In the genomic region with DNA sequence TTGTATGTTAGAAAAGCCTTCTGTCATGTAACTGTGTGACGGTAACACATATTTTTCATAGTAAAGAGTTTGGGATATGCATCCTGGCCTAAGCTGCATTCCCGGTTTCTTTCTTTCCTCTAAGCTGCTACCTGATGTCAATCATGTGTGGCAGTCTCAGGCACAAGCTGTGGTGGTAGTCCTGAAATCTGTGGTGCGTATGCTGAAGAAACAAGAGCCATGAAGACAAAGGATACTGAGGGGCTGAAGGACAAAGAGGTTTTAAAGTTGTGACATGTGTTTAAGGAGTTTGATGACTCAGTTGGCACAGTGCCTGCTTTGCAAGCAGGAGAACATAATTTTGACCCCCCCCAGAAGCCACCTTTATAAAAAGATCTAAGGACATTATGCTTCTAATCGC, we compare ENCODE assay signal across 25 mouse cellular contexts.
DNase-seq lines count a peak whose midpoint lies in the region; ATAC-seq and TF ChIP-seq lines count a peak whose summit lies in the region.
"Had no signal": no experiment of that assay in that cellular context is flagged by ENCODE, and none has a peak within 500 bp of the region (broad histone marks: within the 10 kb centered on the region; RNA-seq: fewer than 3 reads in every experiment).

No protein-coding gene starts in this region.

- no peak for TF ChIP-seq POLR2A in brain, embryonic 14.5 days (IDR thresholded peaks at IDR 0.05; ENCODE audit: borderline replicate concordance, extremely low read depth, insufficient read depth, insufficient read length, poor library complexity, severe bottlenecking)

- TF ChIP-seq CTCF in gastrocnemius, adult 2 months (IDR thresholded peaks at IDR 0.05) = no peak
- TF ChIP-seq CTCF in layer of hippocampus, adult 2 months (conservative IDR thresholded peaks at IDR 0.05) = no peak
- TF ChIP-seq CTCF in brain, embryonic 14.5 days (IDR thresholded peaks at IDR 0.05; ENCODE audit: borderline replicate concordance, extremely low read depth, insufficient read depth, insufficient read length) = no peak

- no peaks in the 10 kb centered on the region for H3K36me3 ChIP-seq in forebrain, embryonic 16.5 days (ENCODE audit: control insufficient read depth, insufficient read depth)
- H3K36me3 ChIP-seq: limb, embryonic 15.5 days; lung, embryonic 15.5 days; midbrain, embryonic 10.5 days; neural tube, embryonic 15.5 days had no signal

- H3K9ac ChIP-seq in forebrain, embryonic 16.5 days (replicated peaks; ENCODE audit: low read depth, low read length) = no peak overlapping the region
- H3K9ac ChIP-seq: limb, embryonic 15.5 days; liver, embryonic 14.5 days; lung, embryonic 15.5 days; neural tube, embryonic 15.5 days had no signal

- peak overlapping the region; percentile 25; the same call in 1 of the 2 replicates for H3K27ac ChIP-seq in gastrocnemius, adult 2 months
- peak overlapping the region; percentile 84 for H3K27ac ChIP-seq in layer of hippocampus, adult 2 months
- peak overlapping the region; percentile 64; the same call in 1 of the 2 replicates for H3K27ac ChIP-seq in forebrain, embryonic 16.5 days (ENCODE audit: low read length)
- H3K27ac ChIP-seq: liver, embryonic 14.5 days had no signal

- no peak overlapping the region for H3K4me3 ChIP-seq in gastrocnemius, adult 2 months
- no peak overlapping the region for H3K4me3 ChIP-seq in layer of hippocampus, adult 2 months
- no peak overlapping the region for H3K4me3 ChIP-seq in forebrain, embryonic 16.5 days (replicated peaks; ENCODE audit: low read length)
- H3K4me3 ChIP-seq: left cerebral cortex, adult 2 months; limb, embryonic 15.5 days; lung, embryonic 15.5 days; midbrain, embryonic 10.5 days; myocyte; neural tube, embryonic 15.5 days had no signal

- peaks cover 17% of the 10 kb centered on the region for H3K4me1 ChIP-seq in forebrain, embryonic 16.5 days (replicated peaks; ENCODE audit: control insufficient read depth, insufficient read depth, low read length)

- H3K4me2 ChIP-seq in forebrain, embryonic 16.5 days (ENCODE audit: low read length) = no peak overlapping the region
- H3K4me2 ChIP-seq: heart, embryonic 11.5 days; limb, embryonic 15.5 days had no signal

- no peak for DNase-seq in gastrocnemius, adult 2 months
- no peak for DNase-seq in gastrocnemius, postnatal 36 days
- DNase-seq in layer of hippocampus, adult 2 months (ENCODE audit: low spot score in 2 of 2) = no peak
- no peak for DNase-seq in layer of hippocampus, postnatal 14 days (ENCODE audit: low spot score in 2 of 2)
- peak; percentile 65 for DNase-seq in brain, embryonic 14.5 days (ENCODE audit: low read depth)
- no peak for DNase-seq in layer of hippocampus, adult 8-10 months (ENCODE audit: low spot score in 2 of 2)
- DNase-seq: adrenal gland, postnatal 10 days; cerebellum, adult 9-10 months; heart, postnatal 10 days; kidney, adult 18-20 months; kidney, postnatal 36 days; layer of hippocampus, adult 9-11 months; right cerebral cortex, adult 18-20 months; right cerebral cortex, postnatal 4 days; thymus, adult 18-20 months; thymus, postnatal 36 days had no signal

- H3K9me3 ChIP-seq in forebrain, embryonic 16.5 days (ENCODE audit: control insufficient read depth, low read length) = peaks cover 3% of the 10 kb centered on the region; the same call in 1 of the 2 replicates
- H3K9me3 ChIP-seq: limb, embryonic 15.5 days; lung, embryonic 15.5 days; midbrain, embryonic 10.5 days; neural tube, embryonic 15.5 days had no signal

- no peaks in the 10 kb centered on the region for H3K27me3 ChIP-seq in forebrain, embryonic 16.5 days (replicated peaks; ENCODE audit: control insufficient read depth, insufficient read depth, low read length)
- H3K27me3 ChIP-seq: limb, embryonic 15.5 days; lung, embryonic 15.5 days; neural tube, embryonic 15.5 days had no signal

- 36% methylated on average over 4 of the region's 4 CpGs for WGBS in forebrain, embryonic 16.5 days

- ATAC-seq in forebrain, embryonic 16.5 days = peak; percentile 49; the same call in 1 of the 2 replicates

- intact Hi-C loops in gastrocnemius, adult 2 months (cut with DNase I) = no loop called here
- intact Hi-C loops in gastrocnemius, postnatal 36 days (cut with DNase I) = no loop called here

Comparison
In these comparisons a context has a peak if more than half of its experiments do, and no peak if none do; other contexts are left out.
1. H3K27ac ChIP-seq: peak in every context shown above with its lines; median percentile 84 in layer of hippocampus, adult 2 months; 64 in forebrain, embryonic 16.5 days; 25 in gastrocnemius, adult 2 months.